Mouse (Mus musculus) 3134 (cell line): ENCODE results near the gene Zfp987.
"Not testable (repeated sequence)": the region's sequence is repeated elsewhere in the genome, so short reads cannot be mapped to it uniquely, and the experiment has no call there.

ENCODE experiments used
- DNase-seq: peaks from one replicate; pipeline ENCODE4 v3.0.0-alpha.2; 2011; ENCODE audit warnings: low spot score; ENCODE audit not compliant: insufficient read length; ENCODE audit errors: extremely low read depth

The Zfp987 gene

DNA sequence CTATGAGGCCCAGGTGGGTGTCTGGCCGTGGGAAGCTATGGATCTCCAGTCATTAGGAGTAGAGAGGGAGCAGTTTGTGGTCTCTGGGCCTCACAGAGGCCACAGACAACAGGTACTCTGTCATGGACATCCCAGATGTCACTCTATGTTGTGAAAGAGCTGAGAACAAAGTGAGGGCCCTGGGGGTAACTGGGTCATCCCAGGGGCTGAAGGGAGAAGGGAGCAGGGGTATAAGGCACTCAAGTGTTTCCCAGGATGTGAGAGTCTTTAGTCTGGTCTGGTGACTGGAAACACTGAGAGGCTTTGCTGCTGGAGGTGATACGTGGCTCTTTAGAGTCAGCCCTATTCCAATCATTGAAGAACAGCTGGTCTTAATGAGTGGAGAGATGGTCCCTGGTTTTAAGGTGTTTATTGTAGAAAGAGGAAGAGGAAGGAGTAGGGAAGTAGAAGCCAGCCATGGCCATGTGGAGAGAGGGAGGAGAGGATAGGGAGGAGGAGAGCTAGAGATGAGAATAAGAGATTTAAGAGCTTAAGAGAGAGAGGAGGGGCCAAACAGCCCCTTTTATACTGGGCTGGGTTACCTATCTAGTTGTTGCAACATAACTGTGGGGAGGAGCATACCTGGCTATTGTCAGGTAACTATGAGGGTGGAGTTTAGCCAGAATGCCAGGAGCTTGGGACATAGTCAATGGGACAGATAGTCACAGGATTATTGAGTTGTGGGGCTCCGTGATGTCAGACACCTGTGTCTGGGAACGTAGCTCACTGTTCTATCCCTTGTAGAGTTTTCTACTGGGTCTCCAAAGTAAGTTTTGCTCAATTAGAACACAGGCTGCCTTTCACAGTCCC lies 76.5 kb downstream of the Zfp987 start:
- DNase-seq, result not testable (repeated sequence)
